Mouse (Mus musculus): ENCODE measurements around the gene Kctd15.

GRCm38 (mm10) chr7:34639798-34640197, 16.7 kb downstream of the Kctd15 start:
- TF ChIP-seq POLR2A (IDR thresholded peaks at IDR 0.05; ENCODE audit: insufficient read length, low read depth) (no peak), E2F4 (IDR thresholded peaks at IDR 0.05; ENCODE audit: insufficient read depth) (no peak), TCF12 (IDR thresholded peaks at IDR 0.05; ENCODE audit: insufficient read depth, poor library complexity, severe bottlenecking) (no peak), USF1 (IDR thresholded peaks at IDR 0.05; ENCODE audit: low read depth) (no peak), MAX (IDR thresholded peaks at IDR 0.05; ENCODE audit: low read depth) (no peak), MYOD1 (IDR thresholded peaks at IDR 0.05; ENCODE audit: control insufficient read depth in 1 of 3, insufficient read length in 2 of 3, low read depth in 2 of 3) (no peak), POLR2AphosphoS2 (IDR thresholded peaks at IDR 0.05; ENCODE audit: insufficient read length, low read depth) (no peak), SRF (IDR thresholded peaks at IDR 0.05; ENCODE audit: control insufficient read depth, insufficient read length, low read depth) (no peak), MYOG (IDR thresholded peaks at IDR 0.05; ENCODE audit: control insufficient read depth in 1 of 3, insufficient read depth in 1 of 3, insufficient read length in 2 of 3, low read depth in 2 of 3) (no peak)

Measured in myocyte (in vitro differentiated cells).